Mouse (Mus musculus): ENCODE data around the gene Vmn1r217.

GRCm38 (mm10) chr13:23157848-23158247, 39.8 kb upstream of the Vmn1r217 start:
- TF ChIP-seq CTCF (IDR thresholded peaks at IDR 0.05; ENCODE audit: borderline replicate concordance, insufficient read depth, low read length) (no peak), POLR2A (IDR thresholded peaks at IDR 0.05; ENCODE audit: low read depth, low read length) (no peak)
